Mouse (Mus musculus): ENCODE measurements at regions not wholly inside any gene's neighbourhood (a gene's known extent, or its start where the extent isn't known, plus 50 kb on each side); places are given as distances from the start of the nearest gene placed in this dataset.

GRCm38 (mm10) chr3:104295015-104295719 is 75.0 kb upstream of the Magi3 start:
- DNase-seq (ENCODE audit: low spot score in 2 of 2), result no peak

DNA sequence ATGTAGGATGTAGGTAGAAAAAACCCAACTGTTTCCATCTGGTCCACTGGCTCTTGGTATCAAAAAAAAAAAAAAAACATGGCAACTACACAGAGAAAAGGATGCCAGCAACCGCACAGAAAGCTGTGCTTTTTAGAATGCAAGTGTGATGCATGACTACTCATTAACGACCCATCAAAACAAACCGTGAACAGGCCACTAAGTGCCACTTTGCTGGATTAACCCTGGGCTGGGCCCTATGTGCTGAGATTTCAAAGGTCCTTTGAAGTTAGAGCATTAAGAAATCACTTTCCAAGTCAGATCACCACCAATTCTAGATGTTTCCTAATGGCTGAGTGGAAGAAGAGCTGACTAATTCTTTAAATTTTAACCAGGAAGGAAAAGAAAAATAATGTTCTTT is 73.7 kb upstream of the Magi3 start:
- no peak for DNase-seq (ENCODE audit: low spot score in 2 of 2)

DNA sequence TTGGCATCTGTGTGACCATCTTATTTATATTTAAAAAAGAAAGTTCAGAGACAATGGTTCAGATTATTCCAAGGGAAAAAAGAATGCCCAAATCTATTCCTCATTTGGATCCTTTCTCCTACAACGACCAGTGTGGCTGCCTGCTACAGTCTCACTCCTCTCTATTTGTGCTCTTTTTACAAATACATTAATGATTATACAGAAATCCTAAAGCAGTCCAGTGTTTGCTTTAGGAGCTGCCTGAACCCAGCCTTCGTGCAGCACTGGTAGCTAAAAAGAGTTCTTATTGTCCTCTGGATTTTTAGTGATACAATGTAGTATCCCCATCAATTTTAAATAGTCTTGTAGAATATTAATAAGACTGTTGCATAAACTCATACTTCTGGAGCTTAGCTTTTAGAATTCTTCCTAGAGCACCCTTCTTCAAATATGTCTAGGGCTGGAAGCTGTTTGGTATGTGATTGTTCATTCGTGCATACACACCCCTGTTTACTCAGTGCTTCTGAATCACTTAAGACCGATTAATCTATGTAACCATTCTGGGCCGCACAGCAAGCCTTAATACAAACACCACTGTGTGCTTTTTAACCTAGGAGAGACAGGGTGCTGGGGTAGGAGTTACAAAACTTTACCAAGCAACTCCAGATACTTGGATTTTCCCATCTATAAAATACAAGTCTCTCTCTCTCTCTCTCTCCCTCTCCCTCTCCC is 69.0 kb upstream of the Magi3 start:
- no peak for DNase-seq (ENCODE audit: low spot score in 2 of 2)

DNA sequence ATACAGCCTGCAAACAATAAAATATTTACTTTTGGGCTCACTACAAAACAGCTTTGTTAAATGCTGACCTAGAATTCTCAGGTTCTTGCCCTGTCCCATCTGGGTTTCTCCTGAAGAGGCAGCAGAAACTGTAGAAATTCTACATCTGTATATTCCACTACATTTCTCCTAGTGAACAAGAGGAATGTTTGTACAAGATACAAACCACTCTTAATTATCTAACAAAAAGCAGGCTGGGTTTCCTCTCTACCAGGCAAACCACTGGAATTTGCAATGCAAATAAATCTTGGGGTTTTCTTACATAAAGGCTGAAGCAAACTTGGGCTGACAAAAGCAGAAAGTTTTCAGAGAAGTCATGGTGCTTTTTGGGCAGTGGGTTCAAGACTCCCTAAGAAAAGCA is 67.7 kb upstream of the Magi3 start:
- no peak for DNase-seq (ENCODE audit: low spot score in 2 of 2)

DNA sequence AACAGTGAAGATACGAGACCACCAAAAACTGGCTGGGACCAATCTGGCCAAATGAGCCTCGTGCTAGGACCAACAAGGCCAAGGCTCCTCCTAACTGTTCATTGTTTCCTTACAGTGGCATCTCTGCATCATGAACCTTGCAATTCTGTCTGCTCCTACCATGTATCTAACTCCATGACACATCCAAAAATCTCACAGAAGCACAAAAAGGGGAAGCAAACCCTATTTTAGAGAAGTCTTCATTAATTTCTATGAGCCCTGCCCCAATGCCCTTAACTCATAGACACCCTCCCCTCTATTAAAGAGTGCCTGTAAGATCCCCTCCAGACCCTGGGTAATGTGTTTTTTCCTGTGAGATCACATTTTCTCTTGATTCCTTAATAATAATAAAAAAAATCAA is 64.8 kb upstream of the Magi3 start:
- DNase-seq (ENCODE audit: low spot score in 2 of 2), result no peak

GRCm38 (mm10) chr3:104283855-104284254 is 63.7 kb upstream of the Magi3 start:
- no peak for DNase-seq (ENCODE audit: low spot score in 2 of 2)

GRCm38 (mm10) chr3:104279505-104279904 is 59.3 kb upstream of the Magi3 start:
- DNase-seq (ENCODE audit: low spot score in 2 of 2), result no peak

DNA sequence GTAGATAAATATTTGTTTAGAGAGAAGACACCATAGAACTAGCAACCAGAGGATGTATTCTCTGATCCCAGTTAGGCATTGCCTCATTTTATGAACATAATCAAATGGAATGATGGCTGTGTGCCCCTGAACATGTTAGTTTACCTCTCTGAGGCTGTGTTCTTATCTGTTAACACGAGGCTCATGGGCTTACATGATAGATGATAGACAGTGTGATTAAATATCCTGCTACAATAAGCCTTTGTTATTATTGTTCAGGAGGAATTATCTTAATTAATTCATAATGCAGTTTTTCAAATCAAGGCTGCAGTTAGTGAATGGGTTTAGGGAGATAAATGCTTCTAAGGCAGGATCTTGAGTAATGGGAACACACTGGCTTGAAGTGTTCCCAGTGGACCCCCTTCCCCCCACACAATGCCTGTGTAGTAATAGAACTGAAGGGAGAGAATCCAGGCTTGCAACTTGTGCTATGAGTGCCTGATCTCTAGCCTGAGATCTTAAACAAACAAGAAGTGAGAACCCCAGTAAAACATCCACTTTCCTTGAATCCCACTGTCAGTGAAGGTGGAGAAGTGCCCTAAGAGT is 54.6 kb upstream of the Magi3 start:
- DNase-seq (ENCODE audit: low spot score in 2 of 2), result no peak

GRCm38 (mm10) chr3:104274084-104274483 is 53.9 kb upstream of the Magi3 start:
- DNase-seq (ENCODE audit: low spot score in 2 of 2), result no peak
